Mouse (Mus musculus) bone marrow, adult 2 months (tissue): ENCODE measurements around the gene Otop2.

ENCODE experiments used
- CTCF ChIP-seq: fragments of 200-500 bp; IDR thresholded peaks from 2 replicates; pipeline ENCODE4 v1.5.1; 2011; ENCODE audit warnings: low read length, control low read depth; ENCODE audit not compliant: control insufficient read depth, insufficient read depth
- POLR2A ChIP-seq: fragments of 200-500 bp; IDR thresholded peaks from 2 replicates; pipeline ENCODE4 v1.6.1; 2011; ENCODE audit warnings: low read depth, mild to moderate bottlenecking, control low read depth, low read length, borderline replicate concordance; ENCODE audit not compliant: control insufficient read depth

GRCm38 (mm10) chr11:115358468-115358867, 51.5 kb downstream of the Otop2 start:
- peak; percentile 10; the same call in 1 of the 2 replicates for TF ChIP-seq CTCF
- no peak for TF ChIP-seq POLR2A
